Mouse (Mus musculus) CD8-positive naive resting alpha-beta T cell, adult 57 days (primary cell): ENCODE data around the gene Sun2. TPM values are rescaled to one million over a fixed set of nuclear protein-coding genes. Genes with fewer than 3 reads are reported as not detected.

Experiments used
- total RNA-seq: library from RNA; stranded (reverse); gene quantifications from one replicate; pipeline ENCODE4 v1.2.4, GENCODE M21; 2023

Sun2 gene
- 444 TPM for total RNA-seq

DNA sequence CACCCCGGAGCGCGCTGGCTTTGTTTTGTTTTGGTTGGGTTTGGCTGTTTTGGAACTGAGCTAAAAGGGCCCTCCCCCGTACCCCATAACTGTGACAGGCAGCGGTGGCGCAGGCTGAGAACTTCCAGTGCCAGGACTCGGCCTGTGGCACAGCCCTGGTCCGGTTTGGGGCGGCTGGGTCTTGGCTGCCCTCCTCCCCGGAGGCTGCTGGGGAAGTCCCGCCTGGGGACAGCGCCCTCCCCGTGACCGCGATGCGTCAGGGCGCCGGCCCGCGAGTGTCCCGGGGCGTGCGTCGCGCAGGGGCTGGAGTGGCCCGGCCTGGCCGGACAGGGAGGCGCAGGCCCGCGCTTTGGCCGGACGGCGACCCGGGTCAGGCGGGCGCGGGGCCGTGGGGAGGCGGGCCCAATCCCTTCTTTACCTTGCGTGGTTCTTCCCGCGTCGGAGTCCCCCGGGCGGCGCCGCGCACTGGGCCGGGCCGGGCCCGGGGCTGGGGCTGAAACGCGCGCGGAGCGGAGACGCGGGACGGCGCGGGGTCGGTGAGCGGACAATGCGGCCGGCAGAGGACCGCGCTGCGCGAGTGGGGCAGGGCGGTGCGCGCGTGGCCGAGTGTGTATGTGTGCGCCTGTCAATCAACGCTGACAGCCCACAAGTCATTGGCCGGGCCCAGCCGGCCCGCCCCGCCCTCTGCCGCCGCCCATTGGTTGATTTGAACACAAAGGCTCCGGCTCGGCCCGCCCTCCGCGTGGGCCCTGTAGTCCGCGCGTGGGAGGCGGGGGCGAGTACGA is at the start of gene Sun2:
Sun2 (minus strand) TSS at position 616 of the 785 bp plus-strand sequence.

DNA sequence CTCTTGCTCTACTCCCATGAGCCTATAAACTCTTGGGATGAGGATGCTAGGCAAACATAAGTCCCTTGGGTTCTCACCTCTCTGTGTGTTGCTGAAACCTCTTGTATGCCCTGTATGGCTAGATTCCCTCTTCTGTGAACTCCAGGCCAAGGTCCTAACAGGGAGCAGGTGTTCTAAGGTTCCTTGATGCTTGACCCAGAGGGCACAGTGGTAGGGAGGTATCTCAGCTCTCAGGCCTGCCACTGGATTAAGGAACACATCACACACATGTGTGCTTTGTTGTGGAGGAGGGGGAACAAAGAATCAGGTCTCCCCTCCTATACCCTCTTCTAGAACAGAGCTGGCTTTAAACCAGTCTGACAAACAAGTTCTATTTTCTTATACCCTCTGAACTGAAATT is 35.4 kb upstream of the Sun2 start, which contains the start of gene Dnal4:
Dnal4 (minus strand) TSS at position 101 of the 400 bp plus-strand sequence.

DNA sequence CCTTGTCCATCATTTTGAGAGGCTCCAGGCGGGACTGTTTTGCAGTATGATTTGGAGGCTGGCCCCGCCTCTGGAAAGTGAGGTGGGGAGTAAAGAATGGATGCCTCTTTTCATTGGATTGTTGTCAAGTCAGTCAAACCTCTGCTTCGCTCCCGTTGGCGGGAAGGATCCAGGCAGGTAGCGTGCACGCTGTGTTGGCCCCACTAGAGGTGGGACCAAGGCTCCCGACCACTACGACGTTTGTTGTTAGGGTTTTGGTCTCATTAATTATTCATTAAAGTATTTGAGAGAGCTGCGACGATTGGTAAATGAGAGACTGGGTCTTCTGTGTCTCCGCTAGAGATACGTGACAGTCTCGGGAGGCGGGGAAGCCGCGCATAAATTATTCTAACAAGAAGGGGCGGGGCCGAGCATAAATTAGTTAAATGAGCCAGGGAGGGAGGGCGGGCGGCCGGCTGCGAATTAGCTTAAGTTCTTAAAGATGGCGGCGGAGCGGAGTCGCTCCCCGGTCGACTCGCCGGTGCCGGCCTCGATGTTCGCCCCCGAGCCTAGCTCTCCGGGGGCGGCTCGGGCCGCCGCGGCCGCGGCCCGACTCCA is 51.8 kb downstream of the Sun2 start, which contains the start of gene Gtpbp1:
Gtpbp1 (plus strand) TSS at position 420 of the 597 bp plus-strand sequence.

DNA sequence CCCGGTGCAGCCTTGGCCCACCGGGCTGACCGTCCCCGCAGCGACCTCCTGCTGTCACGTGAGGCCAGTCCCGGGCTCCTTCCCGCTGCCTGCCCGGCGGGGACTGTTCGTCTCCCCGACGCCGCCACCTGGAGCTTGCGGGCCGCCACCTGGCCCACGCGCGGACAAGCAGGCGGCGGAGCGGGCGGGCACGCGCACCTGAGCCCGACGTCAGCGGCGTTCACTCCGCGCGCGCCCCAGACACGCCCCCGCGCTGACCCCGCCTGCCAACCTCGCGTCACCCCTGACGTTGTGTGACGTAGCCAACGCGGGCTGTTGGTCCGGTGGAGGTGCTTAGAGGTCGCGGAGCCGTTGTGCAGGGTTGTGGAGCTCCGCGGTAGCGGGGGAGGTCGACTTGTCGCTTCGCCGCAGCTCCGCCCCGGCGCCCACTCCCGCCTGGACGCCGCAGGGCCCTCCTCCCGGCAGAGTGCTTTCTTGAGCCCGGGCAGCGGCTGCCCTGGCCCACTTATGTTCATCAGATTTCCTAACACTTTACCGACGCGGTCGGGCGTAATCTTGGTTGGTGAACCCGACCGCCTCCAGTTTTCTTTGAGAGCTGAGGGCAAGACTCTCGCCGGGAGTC is 54.6 kb downstream of the Sun2 start, which contains the start of gene Josd1:
Josd1 (minus strand) TSS at position 274 of the 622 bp plus-strand sequence.

Other genes with a start within 250 kb of the Sun2 start
- not detected for gene Kcnj4, start 237.3 kb downstream of the Sun2 start, total RNA-seq
- gene Kdelr3, start 226.1 kb downstream of the Sun2 start, total RNA-seq, result not detected
- 283 TPM for gene Ddx17, start 195.8 kb downstream of the Sun2 start, total RNA-seq
- gene Dmc1, start 137.4 kb downstream of the Sun2 start, total RNA-seq, result not detected
- gene Fam227a, start 83.6 kb downstream of the Sun2 start, total RNA-seq, result 0.73 TPM
- 4.9 TPM for gene Cby1, start 83.3 kb downstream of the Sun2 start, total RNA-seq
- 97.0 TPM for gene Tomm22, start 71.7 kb downstream of the Sun2 start, total RNA-seq
- 16.7 TPM for gene Josd1, start 54.6 kb downstream of the Sun2 start, total RNA-seq
- 138 TPM for gene Gtpbp1, start 51.7 kb downstream of the Sun2 start, total RNA-seq
- 5.3 TPM for gene Dnal4, start 35.3 kb upstream of the Sun2 start, total RNA-seq
- 0.28 TPM for gene Nptxr, start 62.2 kb upstream of the Sun2 start, total RNA-seq
- gene Npcd, start 91.7 kb upstream of the Sun2 start, total RNA-seq, result not detected
- gene Cbx6, start 92.2 kb upstream of the Sun2 start, total RNA-seq, result 12.6 TPM
- 108 TPM for gene Apobec3, start 149.1 kb upstream of the Sun2 start, total RNA-seq
- gene Cbx7, start 228.6 kb upstream of the Sun2 start, total RNA-seq, result 103 TPM